Mouse (Mus musculus): ENCODE results near the gene Sash3. TPM values are rescaled to one million over a fixed set of nuclear protein-coding genes. Genes with fewer than 3 reads are reported as not detected.

The Sash3 gene
- polyA plus RNA-seq, 1 experiment from 2014 or later: 1.1 TPM

- no peak overlapping the region for H3K9ac ChIP-seq (replicated peaks)
- H3K27me3 ChIP-seq (replicated peaks): no peaks in the 10 kb centered on the region
- no peak overlapping the region for H3K4me2 ChIP-seq
- ATAC-seq (ENCODE audit: low FRiP score): no peak
- H3K27ac ChIP-seq (replicated peaks): no peak overlapping the region
- no peak overlapping the region for H3K4me3 ChIP-seq (replicated peaks)
- WGBS: 85% methylated on average over 2 of the region's 2 CpGs
- no peaks in the 10 kb centered on the region for H3K4me1 ChIP-seq
- no peaks in the 10 kb centered on the region for H3K36me3 ChIP-seq
- H3K9me3 ChIP-seq (replicated peaks): no peaks in the 10 kb centered on the region
Measured at GRCm38 (mm10) chrX:48147226-48147625, 990 bp downstream of the Sash3 start.

GRCm38 (mm10) chrX:48147741-48148186 lies 1.5 kb downstream of the Sash3 start:
- H3K4me3 ChIP-seq (replicated peaks): no peak overlapping the region
- no peaks in the 10 kb centered on the region for H3K27me3 ChIP-seq (replicated peaks)
- no peak overlapping the region for H3K27ac ChIP-seq (replicated peaks)
- H3K4me2 ChIP-seq: no peak overlapping the region
- no peaks in the 10 kb centered on the region for H3K36me3 ChIP-seq
- no peaks in the 10 kb centered on the region for H3K4me1 ChIP-seq
- no peak for ATAC-seq (ENCODE audit: low FRiP score)
- H3K9ac ChIP-seq (replicated peaks): no peak overlapping the region
- no peaks in the 10 kb centered on the region for H3K9me3 ChIP-seq (replicated peaks)
- 88% methylated on average over 7 of the region's 7 CpGs for WGBS

- ATAC-seq (ENCODE audit: low FRiP score): no peak
- Histone ChIP-seq H3K4me2 (no peak overlapping the region), H3K36me3 (no peaks in the 10 kb centered on the region), H3K27ac (replicated peaks) (no peak overlapping the region), H3K27me3 (replicated peaks) (no peaks in the 10 kb centered on the region), H3K9ac (replicated peaks) (no peak overlapping the region), H3K9me3 (replicated peaks) (no peaks in the 10 kb centered on the region), H3K4me1 (no peaks in the 10 kb centered on the region), H3K4me3 (replicated peaks) (no peak overlapping the region)
- 85% methylated on average over 7 of the region's 7 CpGs for WGBS
Measured at GRCm38 (mm10) chrX:48152106-48152505, 5.9 kb downstream of the Sash3 start.

- Histone ChIP-seq H3K4me2 (no peak overlapping the region), H3K4me3 (replicated peaks) (no peak overlapping the region), H3K36me3 (no peaks in the 10 kb centered on the region), H3K27ac (replicated peaks) (no peak overlapping the region), H3K4me1 (no peaks in the 10 kb centered on the region), H3K9ac (replicated peaks) (no peak overlapping the region), H3K9me3 (replicated peaks) (no peaks in the 10 kb centered on the region), H3K27me3 (replicated peaks) (no peaks in the 10 kb centered on the region)
- WGBS: 82% methylated on average over 2 of the region's 2 CpGs
- no peak for ATAC-seq (ENCODE audit: low FRiP score)
Measured at GRCm38 (mm10) chrX:48153414-48153813, 7.2 kb downstream of the Sash3 start.

GRCm38 (mm10) chrX:48153949-48154348 lies 7.7 kb downstream of the Sash3 start:
- Histone ChIP-seq H3K9ac (replicated peaks) (no peak overlapping the region), H3K27ac (replicated peaks) (no peak overlapping the region), H3K9me3 (replicated peaks) (no peaks in the 10 kb centered on the region), H3K27me3 (replicated peaks) (no peaks in the 10 kb centered on the region), H3K4me3 (replicated peaks) (no peak overlapping the region), H3K4me1 (no peaks in the 10 kb centered on the region), H3K36me3 (no peaks in the 10 kb centered on the region), H3K4me2 (no peak overlapping the region)
- WGBS: 65% methylated on average over 2 of the region's 2 CpGs
- ATAC-seq (ENCODE audit: low FRiP score): no peak

- Histone ChIP-seq H3K9ac (replicated peaks) (no peak overlapping the region), H3K9me3 (replicated peaks) (no peaks in the 10 kb centered on the region), H3K36me3 (no peaks in the 10 kb centered on the region), H3K4me3 (replicated peaks) (no peak overlapping the region), H3K4me2 (no peak overlapping the region), H3K4me1 (no peaks in the 10 kb centered on the region), H3K27ac (replicated peaks) (no peak overlapping the region), H3K27me3 (replicated peaks) (no peaks in the 10 kb centered on the region)
- 90% methylated on average over 6 of the region's 6 CpGs for WGBS
- no peak for ATAC-seq (ENCODE audit: low FRiP score)
Measured at GRCm38 (mm10) chrX:48155489-48155888, 9.3 kb downstream of the Sash3 start.

- Histone ChIP-seq H3K27ac (replicated peaks) (no peak overlapping the region), H3K9ac (replicated peaks) (no peak overlapping the region), H3K9me3 (replicated peaks) (no peaks in the 10 kb centered on the region), H3K36me3 (no peaks in the 10 kb centered on the region), H3K27me3 (replicated peaks) (no peaks in the 10 kb centered on the region), H3K4me2 (no peak overlapping the region), H3K4me3 (replicated peaks) (no peak overlapping the region), H3K4me1 (no peaks in the 10 kb centered on the region)
- WGBS: 92% methylated on average over 8 of the region's 8 CpGs
- no peak for ATAC-seq (ENCODE audit: low FRiP score)
Measured at GRCm38 (mm10) chrX:48157396-48157795, 11.2 kb downstream of the Sash3 start.

GRCm38 (mm10) chrX:48158229-48158919 lies 12.1 kb downstream of the Sash3 start:
- Histone ChIP-seq H3K4me3 (replicated peaks) (no peak overlapping the region), H3K4me2 (no peak overlapping the region), H3K9ac (replicated peaks) (no peak overlapping the region), H3K36me3 (no peaks in the 10 kb centered on the region), H3K27me3 (replicated peaks) (no peaks in the 10 kb centered on the region), H3K9me3 (replicated peaks) (no peaks in the 10 kb centered on the region), H3K4me1 (no peaks in the 10 kb centered on the region), H3K27ac (replicated peaks) (no peak overlapping the region)
- WGBS: 88% methylated on average over 11 of the region's 11 CpGs
- ATAC-seq (ENCODE audit: low FRiP score): no peak

GRCm38 (mm10) chrX:48169892-48170291 lies 23.7 kb downstream of the Sash3 start:
- ATAC-seq (ENCODE audit: low FRiP score): no peak
- Histone ChIP-seq H3K4me2 (no peak overlapping the region), H3K27ac (replicated peaks) (no peak overlapping the region), H3K36me3 (0 out of 2 replicates have a peak, but pooled peaks cover 4% of the 10 kb centered on the region), H3K4me3 (replicated peaks) (no peak overlapping the region), H3K9ac (replicated peaks) (no peak overlapping the region), H3K27me3 (replicated peaks) (no peaks in the 10 kb centered on the region), H3K9me3 (replicated peaks) (no peaks in the 10 kb centered on the region), H3K4me1 (no peaks in the 10 kb centered on the region)
- 33% methylated on average over 1 of the region's 1 CpGs for WGBS

- Histone ChIP-seq H3K4me1 (no peaks in the 10 kb centered on the region), H3K27ac (replicated peaks) (no peak overlapping the region), H3K9ac (replicated peaks) (no peak overlapping the region), H3K27me3 (replicated peaks) (no peaks in the 10 kb centered on the region), H3K9me3 (replicated peaks) (no peaks in the 10 kb centered on the region), H3K36me3 (0 out of 2 replicates have a peak, but pooled peaks cover 4% of the 10 kb centered on the region), H3K4me3 (replicated peaks) (no peak overlapping the region), H3K4me2 (no peak overlapping the region)
- WGBS: 32% methylated on average over 1 of the region's 1 CpGs
- ATAC-seq (ENCODE audit: low FRiP score): no peak
Measured at GRCm38 (mm10) chrX:48170368-48170767, 24.1 kb downstream of the Sash3 start.

GRCm38 (mm10) chrX:48181844-48182243 lies 35.6 kb downstream of the Sash3 start:
- no peak for ATAC-seq (ENCODE audit: low FRiP score)
- Histone ChIP-seq H3K9me3 (replicated peaks) (no peaks in the 10 kb centered on the region), H3K27me3 (replicated peaks) (no peaks in the 10 kb centered on the region), H3K4me2 (no peak overlapping the region), H3K9ac (replicated peaks) (no peak overlapping the region), H3K4me1 (no peaks in the 10 kb centered on the region), H3K36me3 (peaks cover 19% of the 10 kb centered on the region; the same call in 1 of the 2 replicates), H3K4me3 (replicated peaks) (no peak overlapping the region), H3K27ac (replicated peaks) (no peak overlapping the region)
- WGBS: 89% methylated on average over 6 of the region's 6 CpGs

- 85% methylated on average over 3 of the region's 3 CpGs for WGBS
- H3K27ac ChIP-seq (replicated peaks): no peak overlapping the region
- no peak overlapping the region for H3K4me3 ChIP-seq (replicated peaks)
- no peak overlapping the region for H3K4me2 ChIP-seq
- H3K36me3 ChIP-seq: peaks cover 7% of the 10 kb centered on the region; the same call in 1 of the 2 replicates
- no peaks in the 10 kb centered on the region for H3K4me1 ChIP-seq
- no peak for ATAC-seq (ENCODE audit: low FRiP score)
- H3K9ac ChIP-seq (replicated peaks): no peak overlapping the region
- H3K27me3 ChIP-seq (replicated peaks): no peaks in the 10 kb centered on the region
- no peaks in the 10 kb centered on the region for H3K9me3 ChIP-seq (replicated peaks)
Measured at GRCm38 (mm10) chrX:48184703-48185102, 38.5 kb downstream of the Sash3 start.

All from neural tube, embryonic 15.5 days (tissue).